Mouse (Mus musculus): ENCODE measurements around the gene Pfkfb4. TPM values are rescaled to one million over a fixed set of nuclear protein-coding genes. Genes with fewer than 3 reads are reported as not detected.

Gene Pfkfb4
- polyA plus RNA-seq, 1 experiment from 2014 or later = 3.9 TPM

DNA sequence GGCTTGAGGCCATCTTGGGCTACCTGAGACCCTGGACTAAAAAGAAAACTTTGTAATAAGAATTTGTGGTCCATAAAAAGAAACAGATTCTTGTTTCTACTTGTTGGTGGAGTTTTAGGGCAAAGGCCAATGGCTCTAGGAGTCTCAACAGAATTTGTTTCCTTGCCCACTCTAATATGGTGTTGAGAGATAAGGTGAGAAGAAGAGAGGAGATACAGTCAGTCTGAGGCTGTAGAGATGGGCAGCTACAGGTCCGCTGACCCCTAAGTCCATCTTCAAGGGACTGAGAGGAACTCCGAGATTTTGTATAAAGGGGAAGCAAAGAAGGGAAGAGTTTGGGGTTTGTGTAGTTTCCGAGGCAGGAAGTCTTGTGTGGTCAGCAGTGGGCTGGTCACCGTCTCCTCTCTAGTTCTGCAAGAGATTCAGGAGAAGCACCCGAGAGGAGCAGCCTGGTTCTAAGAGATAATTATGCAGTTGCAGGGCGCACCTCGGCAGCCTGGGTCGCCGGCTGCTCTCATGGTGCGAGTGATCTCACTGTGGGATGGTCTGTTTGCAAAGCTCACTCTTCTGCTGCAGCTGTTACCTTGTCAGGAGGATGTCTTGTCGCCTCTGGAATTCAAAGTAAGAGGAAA is 25.5 kb downstream of the Pfkfb4 start:
- Histone ChIP-seq H3K27me3 (no peaks in the 10 kb centered on the region), H3K4me2 (peak overlapping the region; percentile 51), H3K4me3 (replicated peaks) (peak overlapping the region; percentile 16), H3K36me3 (replicated peaks) (no peaks in the 10 kb centered on the region), H3K27ac (replicated peaks) (peak overlapping the region; percentile 63), H3K4me1 (replicated peaks) (peaks cover 33% of the 10 kb centered on the region), H3K9me3 (replicated peaks) (no peaks in the 10 kb centered on the region), H3K9ac (no peak overlapping the region)
- ATAC-seq (ENCODE audit: insufficient read depth) = peak; percentile 90
- WGBS (ENCODE audit: insufficient replicate concordance) = 6% methylated on average over 11 of the region's 11 CpGs

GRCm38 (mm10) chr9:109021428-109021827 is 29.9 kb downstream of the Pfkfb4 start:
- H3K9me3 ChIP-seq (replicated peaks) = no peaks in the 10 kb centered on the region
- 36% methylated on average over 4 of the region's 4 CpGs for WGBS (ENCODE audit: insufficient replicate concordance)
- H3K4me3 ChIP-seq (replicated peaks) = no peak overlapping the region
- no peaks in the 10 kb centered on the region for H3K27me3 ChIP-seq
- H3K27ac ChIP-seq (replicated peaks) = no peak overlapping the region
- ATAC-seq (ENCODE audit: insufficient read depth) = no peak
- no peak overlapping the region for H3K4me2 ChIP-seq
- H3K36me3 ChIP-seq (replicated peaks) = no peaks in the 10 kb centered on the region
- H3K4me1 ChIP-seq (replicated peaks) = peaks cover 17% of the 10 kb centered on the region
- no peak overlapping the region for H3K9ac ChIP-seq

GRCm38 (mm10) chr9:109022866-109023685 is 31.5 kb downstream of the Pfkfb4 start:
- no peaks in the 10 kb centered on the region for H3K27me3 ChIP-seq
- peaks cover under 1% of the 10 kb centered on the region; the same call in 1 of the 2 replicates for H3K4me1 ChIP-seq (replicated peaks)
- H3K9ac ChIP-seq = no peak overlapping the region
- no peaks in the 10 kb centered on the region for H3K36me3 ChIP-seq (replicated peaks)
- no peak for ATAC-seq (ENCODE audit: insufficient read depth)
- H3K4me3 ChIP-seq (replicated peaks) = no peak overlapping the region
- 0 out of 2 replicates have a peak overlapping the region, but pooled peaks have one; percentile 3 for H3K27ac ChIP-seq (replicated peaks)
- no peaks in the 10 kb centered on the region for H3K9me3 ChIP-seq (replicated peaks)
- 57% methylated on average over 17 of the region's 17 CpGs for WGBS (ENCODE audit: insufficient replicate concordance)
- no peak overlapping the region for H3K4me2 ChIP-seq

GRCm38 (mm10) chr9:109027521-109027920 is 35.9 kb downstream of the Pfkfb4 start:
- Histone ChIP-seq H3K9me3 (replicated peaks) (no peaks in the 10 kb centered on the region), H3K27ac (replicated peaks) (no peak overlapping the region), H3K9ac (no peak overlapping the region), H3K4me3 (replicated peaks) (no peak overlapping the region), H3K4me2 (no peak overlapping the region), H3K4me1 (replicated peaks) (peaks cover 4% of the 10 kb centered on the region), H3K36me3 (replicated peaks) (no peaks in the 10 kb centered on the region), H3K27me3 (no peaks in the 10 kb centered on the region)
- WGBS (ENCODE audit: insufficient replicate concordance) = 60% methylated on average over 8 of the region's 8 CpGs
- ATAC-seq (ENCODE audit: insufficient read depth) = no peak

DNA sequence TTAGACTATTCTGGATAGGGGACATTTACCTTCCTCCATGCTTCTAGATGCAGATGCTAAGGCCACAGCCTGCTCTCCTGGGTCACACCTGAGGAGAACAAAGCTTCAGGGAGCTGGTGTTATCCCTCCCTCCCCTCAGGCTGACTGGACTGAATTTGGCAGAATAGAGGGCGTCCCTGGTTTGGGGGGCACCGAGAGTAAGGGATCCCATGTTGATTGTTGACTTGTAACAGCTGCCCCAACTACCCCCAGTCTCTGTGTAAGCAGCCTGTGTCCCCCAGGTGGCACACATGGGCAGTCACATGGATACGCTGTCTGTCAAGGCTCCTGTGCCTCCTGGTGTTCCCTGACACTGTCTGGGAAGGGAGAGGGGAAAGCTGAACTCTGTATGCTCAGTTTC is 36.8 kb downstream of the Pfkfb4 start:
- no peaks in the 10 kb centered on the region for H3K27me3 ChIP-seq
- no peak overlapping the region for H3K9ac ChIP-seq
- WGBS (ENCODE audit: insufficient replicate concordance) = 66% methylated on average over 3 of the region's 3 CpGs
- no peaks in the 10 kb centered on the region for H3K36me3 ChIP-seq (replicated peaks)
- H3K4me1 ChIP-seq (replicated peaks) = peaks cover 11% of the 10 kb centered on the region
- no peak overlapping the region for H3K4me3 ChIP-seq (replicated peaks)
- H3K27ac ChIP-seq (replicated peaks) = no peak overlapping the region
- ATAC-seq (ENCODE audit: insufficient read depth) = no peak
- H3K9me3 ChIP-seq (replicated peaks) = no peaks in the 10 kb centered on the region
- H3K4me2 ChIP-seq = no peak overlapping the region

- Histone ChIP-seq H3K4me1 (replicated peaks) (peaks cover 11% of the 10 kb centered on the region), H3K27ac (replicated peaks) (no peak overlapping the region)
- 54% methylated on average over 5 of the region's 5 CpGs for WGBS (ENCODE audit: insufficient replicate concordance)
Measured at GRCm38 (mm10) chr9:109028919-109029318, 37.3 kb downstream of the Pfkfb4 start.

GRCm38 (mm10) chr9:109030312-109030711 is 38.7 kb downstream of the Pfkfb4 start:
- no peak for ATAC-seq (ENCODE audit: insufficient read depth)
- Histone ChIP-seq H3K4me3 (replicated peaks) (no peak overlapping the region), H3K27ac (replicated peaks) (no peak overlapping the region), H3K9me3 (replicated peaks) (no peaks in the 10 kb centered on the region), H3K4me1 (replicated peaks) (peaks cover 11% of the 10 kb centered on the region), H3K9ac (no peak overlapping the region), H3K4me2 (no peak overlapping the region), H3K27me3 (no peaks in the 10 kb centered on the region), H3K36me3 (replicated peaks) (no peaks in the 10 kb centered on the region)
- 50% methylated on average over 3 of the region's 3 CpGs for WGBS (ENCODE audit: insufficient replicate concordance)

More at GRCm38 (mm10) chr9:109028919-109029318, 37.3 kb downstream of the Pfkfb4 start:
- H3K4me2 ChIP-seq = no peak overlapping the region
- H3K4me3 ChIP-seq (replicated peaks) = no peak overlapping the region
- ATAC-seq (ENCODE audit: insufficient read depth) = no peak
- H3K9ac ChIP-seq = no peak overlapping the region
- H3K36me3 ChIP-seq (replicated peaks) = no peaks in the 10 kb centered on the region
- H3K9me3 ChIP-seq (replicated peaks) = no peaks in the 10 kb centered on the region
- no peaks in the 10 kb centered on the region for H3K27me3 ChIP-seq

GRCm38 (mm10) chr9:109031001-109031400 is 39.4 kb downstream of the Pfkfb4 start:
- no peak for ATAC-seq (ENCODE audit: insufficient read depth)
- H3K27ac ChIP-seq (replicated peaks) = no peak overlapping the region
- peaks cover 11% of the 10 kb centered on the region for H3K4me1 ChIP-seq (replicated peaks)
- H3K4me3 ChIP-seq (replicated peaks) = no peak overlapping the region
- no peaks in the 10 kb centered on the region for H3K36me3 ChIP-seq (replicated peaks)
- 73% methylated on average over 7 of the region's 7 CpGs for WGBS (ENCODE audit: insufficient replicate concordance)
- no peaks in the 10 kb centered on the region for H3K9me3 ChIP-seq (replicated peaks)
- no peak overlapping the region for H3K4me2 ChIP-seq
- H3K27me3 ChIP-seq = no peaks in the 10 kb centered on the region
- H3K9ac ChIP-seq = no peak overlapping the region

- Histone ChIP-seq H3K4me2 (no peak overlapping the region), H3K9ac (no peak overlapping the region), H3K4me1 (replicated peaks) (peaks cover 11% of the 10 kb centered on the region), H3K9me3 (replicated peaks) (no peaks in the 10 kb centered on the region), H3K36me3 (replicated peaks) (no peaks in the 10 kb centered on the region), H3K27ac (replicated peaks) (no peak overlapping the region), H3K4me3 (replicated peaks) (no peak overlapping the region), H3K27me3 (no peaks in the 10 kb centered on the region)
- 64% methylated on average over 8 of the region's 8 CpGs for WGBS (ENCODE audit: insufficient replicate concordance)
- no peak for ATAC-seq (ENCODE audit: insufficient read depth)
Measured at GRCm38 (mm10) chr9:109031686-109032085, 40.1 kb downstream of the Pfkfb4 start.

DNA sequence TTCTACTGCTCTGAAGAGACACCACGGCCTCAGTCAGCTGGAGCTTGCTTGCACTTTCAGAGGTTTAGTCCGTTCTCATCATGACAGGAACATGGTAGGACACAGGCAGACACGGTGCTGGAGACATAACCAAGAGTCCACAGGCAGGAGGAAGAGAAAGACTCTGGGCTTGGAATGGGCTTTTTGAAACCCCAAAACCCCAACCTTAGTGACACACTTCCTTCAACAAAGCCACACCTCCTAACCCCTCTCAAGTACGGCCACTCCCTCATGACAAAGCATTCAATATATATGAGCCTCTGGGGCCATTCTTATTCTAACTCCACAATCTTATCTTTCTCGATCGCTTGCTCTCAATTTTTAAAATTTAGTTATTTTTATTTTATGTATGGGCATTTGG is 40.9 kb downstream of the Pfkfb4 start:
- Histone ChIP-seq H3K27me3 (peaks cover under 1% of the 10 kb centered on the region; the same call in 1 of the 2 replicates), H3K4me2 (peak overlapping the region; percentile 5; the same call in 1 of the 2 replicates), H3K9ac (no peak overlapping the region), H3K27ac (replicated peaks) (no peak overlapping the region), H3K4me1 (replicated peaks) (peaks cover 11% of the 10 kb centered on the region), H3K4me3 (replicated peaks) (no peak overlapping the region), H3K9me3 (replicated peaks) (no peaks in the 10 kb centered on the region), H3K36me3 (replicated peaks) (no peaks in the 10 kb centered on the region)
- WGBS (ENCODE audit: insufficient replicate concordance) = 49% methylated on average over 6 of the region's 6 CpGs
- no peak for ATAC-seq (ENCODE audit: insufficient read depth)

DNA sequence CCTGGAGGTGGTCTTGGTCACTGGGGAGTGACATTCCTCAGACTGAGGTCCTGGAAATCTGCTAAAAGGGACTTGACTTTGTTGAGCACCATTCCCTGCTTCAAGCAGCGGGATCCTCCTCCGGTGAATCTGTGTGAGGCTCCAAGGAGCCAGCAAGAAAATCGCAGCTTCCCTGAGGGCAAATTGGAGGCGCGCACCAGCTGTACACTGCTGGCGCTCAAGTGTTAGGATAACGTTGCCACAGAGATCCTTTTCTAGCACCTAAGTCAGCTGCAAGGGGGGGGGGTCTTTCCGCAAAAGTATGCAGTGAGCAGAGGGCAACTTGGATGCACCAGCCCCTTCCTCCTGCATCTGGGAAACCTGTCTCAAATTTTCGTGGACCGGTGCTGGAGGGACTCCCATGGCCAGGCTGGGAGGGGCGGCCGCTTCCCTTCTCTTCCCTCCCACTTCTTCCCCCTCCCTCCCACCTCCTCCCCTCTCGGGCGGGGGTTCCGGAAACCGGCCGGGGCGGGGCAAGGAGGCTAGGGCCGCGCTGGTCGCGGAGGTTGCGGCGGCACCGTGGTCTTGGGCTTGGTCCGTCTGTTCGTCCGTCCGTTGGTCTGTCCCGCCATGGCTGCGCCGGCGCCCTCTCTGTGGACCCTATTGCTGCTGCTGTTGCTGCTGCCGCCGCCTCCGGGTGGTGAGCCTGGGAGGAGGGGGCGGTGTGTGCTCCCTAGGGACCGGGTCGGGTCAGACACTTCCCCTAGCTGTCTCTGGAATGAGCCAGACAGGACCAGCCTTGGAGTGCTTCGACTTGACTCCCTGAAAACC is 46.7 kb downstream of the Pfkfb4 start, which contains the start of gene Shisa5:
Gene Shisa5, plus strand, starts transcription at position 480 of the 810 bp plus-strand sequence.
- peaks cover 25% of the 10 kb centered on the region for H3K27me3 ChIP-seq
- H3K9ac ChIP-seq = peak within 1 kb of the TSS; percentile 60
- no peaks in the 10 kb centered on the region for H3K9me3 ChIP-seq (replicated peaks)
- WGBS (ENCODE audit: insufficient replicate concordance) = under 1% methylated on average over 40 of the region's 40 CpGs
- H3K4me2 ChIP-seq = peak within 1 kb of the TSS; percentile 77
- peak within 1 kb of the TSS; percentile 60 for H3K4me3 ChIP-seq (replicated peaks)
- H3K4me1 ChIP-seq (replicated peaks) = peaks cover 16% of the 10 kb centered on the region
- no peak within 1 kb of the TSS for H3K27ac ChIP-seq (replicated peaks)
- ATAC-seq (ENCODE audit: insufficient read depth) = peak; percentile 42
- no peaks in the 10 kb centered on the region for H3K36me3 ChIP-seq (replicated peaks)
